Mouse (Mus musculus) ES-CJ7 (cell line): Measurements from ENCODE around the gene Hyal2.
A peak's percentile ranks its signal among the peaks of the same experiment; 100 is the strongest.

Experiments used
- DNase-seq: peaks from one replicate; pipeline ENCODE4 v3.0.0; 2011; ENCODE audit warnings: low read depth, low spot score

The Hyal2 gene

GRCm38 (mm10) chr9:107611456-107612190 lies 43.9 kb downstream of the Hyal2 start:
- no peak for DNase-seq

- peak; percentile 92 for DNase-seq
Measured at GRCm38 (mm10) chr9:107612191-107612944, 44.6 kb downstream of the Hyal2 start.

GRCm38 (mm10) chr9:107612945-107613569 lies 45.3 kb downstream of the Hyal2 start:
- no peak for DNase-seq

GRCm38 (mm10) chr9:107615035-107615434 lies 47.3 kb downstream of the Hyal2 start:
- no peak for DNase-seq

GRCm38 (mm10) chr9:107617461-107617860 lies 49.7 kb downstream of the Hyal2 start:
- no peak for DNase-seq

GRCm38 (mm10) chr9:107618098-107618497 lies 50.4 kb downstream of the Hyal2 start:
- DNase-seq, result no peak

- DNase-seq, result no peak
Measured at GRCm38 (mm10) chr9:107618778-107619545, 51.2 kb downstream of the Hyal2 start.

GRCm38 (mm10) chr9:107619546-107619879 lies 51.8 kb downstream of the Hyal2 start:
- DNase-seq, result no peak

- no peak for DNase-seq
Measured at GRCm38 (mm10) chr9:107620954-107621353, 53.2 kb downstream of the Hyal2 start.
